Comparison of ENCODE assay signal across 8 mouse cellular contexts in the genomic region with DNA sequence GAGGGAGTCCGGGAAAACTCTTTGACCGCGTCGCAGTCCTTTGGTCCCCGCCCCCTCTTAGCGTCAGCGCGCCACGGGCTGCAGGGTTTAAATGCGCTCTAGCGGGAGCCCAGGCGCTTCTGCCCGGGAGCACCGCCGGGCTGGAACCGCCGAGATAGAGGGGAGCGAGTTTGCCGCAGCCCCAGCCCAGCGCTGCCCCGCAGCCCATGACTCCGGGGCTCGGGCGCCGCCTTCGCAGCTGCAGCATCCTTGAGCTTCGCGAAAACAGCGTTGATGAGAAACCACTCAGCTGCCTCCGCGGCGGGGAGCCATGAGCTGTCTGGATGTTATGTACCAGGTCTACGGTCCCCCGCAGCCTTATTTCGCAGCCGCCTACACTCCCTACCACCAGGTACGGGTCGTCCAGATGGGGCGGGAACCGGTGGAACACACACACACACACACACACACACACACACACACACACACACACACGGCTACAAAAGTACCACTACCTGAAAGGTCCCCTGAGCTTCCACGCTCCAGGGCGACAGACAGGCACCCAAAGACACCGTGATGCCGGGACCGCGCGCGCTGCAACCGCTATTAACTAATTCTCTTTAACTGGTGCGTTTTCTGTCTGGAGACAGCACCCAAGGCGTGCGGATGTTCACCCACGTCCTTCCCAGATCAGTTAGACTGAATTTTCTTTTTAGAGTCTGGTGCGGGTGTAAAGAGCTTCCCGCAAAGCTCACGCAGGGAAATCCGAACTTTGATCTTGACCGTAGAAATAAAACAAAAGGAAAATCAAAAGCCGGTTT. TPM values are rescaled to one million over a fixed set of nuclear protein-coding genes. Genes with fewer than 3 reads are reported as not detected.
DNase-seq lines count a peak whose midpoint lies in the region; ATAC-seq and TF ChIP-seq lines count a peak whose summit lies in the region.

TSS of gene Vgll2 (plus strand) at position 90 of the 800 bp plus-strand sequence.

- peak within 1 kb of the TSS; percentile 89 for H3K27ac ChIP-seq in gastrocnemius, adult 2 months
- no peak within 1 kb of the TSS for H3K27ac ChIP-seq in kidney, postnatal 0 days
- H3K27ac ChIP-seq in lung, embryonic 16.5 days (ENCODE audit: low read length) = no peak within 1 kb of the TSS

- H3K27me3 ChIP-seq in kidney, postnatal 0 days (ENCODE audit: insufficient read depth, low read length) = peaks cover 69% of the 10 kb centered on the region
- H3K27me3 ChIP-seq in lung, embryonic 16.5 days (ENCODE audit: control insufficient read depth, insufficient read depth, low read depth, low read length) = peaks cover 78% of the 10 kb centered on the region

- ATAC-seq in kidney, postnatal 0 days (replicated peaks; ENCODE audit: low FRiP score, low read depth) = peak; percentile 63; the same call in 1 of the 2 replicates
- peak; percentile 81 for ATAC-seq in lung, embryonic 16.5 days (ENCODE audit: low read depth)

- no peak for TF ChIP-seq CTCF in gastrocnemius, adult 2 months (IDR thresholded peaks at IDR 0.05)
- TF ChIP-seq CTCF in kidney, postnatal 0 days (IDR thresholded peaks at IDR 0.05; ENCODE audit: low read depth) = no peak

- no peaks in the 10 kb centered on the region for H3K9me3 ChIP-seq in kidney, postnatal 0 days (replicated peaks; ENCODE audit: low read length)
- no peaks in the 10 kb centered on the region for H3K9me3 ChIP-seq in lung, embryonic 16.5 days (ENCODE audit: control insufficient read depth, low read length)

- intact Hi-C loops in gastrocnemius, adult 2 months (cut with DNase I) = loop anchor here (5.0 kb wide), 2 partner anchors 75 to 95 kb away; no protein-coding TSS in a partner anchor

- under 1% methylated on average over 60 of the region's 60 CpGs for WGBS in kidney, postnatal 0 days
- under 1% methylated on average over 56 of the region's 60 CpGs for WGBS in lung, embryonic 16.5 days

- H3K4me2 ChIP-seq in kidney, postnatal 0 days (ENCODE audit: low read length) = peak within 1 kb of the TSS; percentile 67
- H3K4me2 ChIP-seq in lung, embryonic 16.5 days (ENCODE audit: low read depth, low read length) = peak within 1 kb of the TSS; percentile 81

- H3K9ac ChIP-seq in kidney, postnatal 0 days (ENCODE audit: low read depth, low read length) = no peak within 1 kb of the TSS
- 0 out of 2 replicates have a peak within 1 kb of the TSS, but pooled peaks have one; percentile 6 for H3K9ac ChIP-seq in lung, embryonic 16.5 days (ENCODE audit: low read length)

- peak; percentile 14 to 45 for DNase-seq in cerebellum, postnatal 25 days
- no peak for DNase-seq in cerebellum, adult 11 months
- peak; percentile 49 for DNase-seq in adrenal gland, postnatal 14 days
- peak; percentile 81 for DNase-seq in gastrocnemius, adult 2 months
- peak; percentile 36 for DNase-seq in kidney, postnatal 0 days (ENCODE audit: low spot score)
- peak; percentile 41 to 43 for DNase-seq in right cerebral cortex, postnatal 10 days (ENCODE audit: low spot score in 2 of 2)
- no peak for DNase-seq in cerebellum, adult 9-11 months

- H3K36me3 ChIP-seq in kidney, postnatal 0 days (ENCODE audit: insufficient read depth, low read length) = no peaks in the 10 kb centered on the region
- no peaks in the 10 kb centered on the region for H3K36me3 ChIP-seq in lung, embryonic 16.5 days (ENCODE audit: control insufficient read depth, insufficient read depth, low read length)

- peak within 1 kb of the TSS; percentile 85 for H3K4me3 ChIP-seq in gastrocnemius, adult 2 months
- peak within 1 kb of the TSS; percentile 37 for H3K4me3 ChIP-seq in kidney, postnatal 0 days (replicated peaks; ENCODE audit: low read depth, low read length)
- peak within 1 kb of the TSS; percentile 51 for H3K4me3 ChIP-seq in lung, embryonic 16.5 days (ENCODE audit: low read length)

- peaks cover 5% of the 10 kb centered on the region; the same call in 1 of the 2 replicates for H3K4me1 ChIP-seq in kidney, postnatal 0 days (replicated peaks; ENCODE audit: insufficient read depth, low read length)
- peaks cover 15% of the 10 kb centered on the region for H3K4me1 ChIP-seq in lung, embryonic 16.5 days (replicated peaks; ENCODE audit: control insufficient read depth, insufficient read depth, low read length)

RNA-seq across cellular contexts. Expression of gene Vgll2, which starts in this region (rescaled TPM):
- total RNA-seq in adrenal gland, postnatal 14 days (2021) = not detected in 2 replicates
- 100 to 1,000 TPM in 1 of 2 experiments, 10 to 100 TPM in 1; 56.7 to 205 TPM for total RNA-seq in gastrocnemius, adult 2 months (2021)
- not detected in 2 replicates for polyA plus RNA-seq in kidney, postnatal 0 days (2015; fragmentation: Nextera tagmentation; extraction: Ambion mirVana)
- 0.63 and 0.75 TPM in 2 replicates for polyA plus RNA-seq in lung, embryonic 16.5 days (2015; fragmentation: Nextera tagmentation; extraction: Ambion mirVana)

Comparison
In these comparisons a context has a peak if more than half of its experiments do, and no peak if none do; other contexts are left out.
1. RNA of gene Vgll2 (total RNA-seq): 56.7 to 205 TPM in gastrocnemius, adult 2 months; not detected in adrenal gland, postnatal 14 days; every median in the first group is over 10 times any median in the second.
2. DNase-seq: peak in cerebellum, postnatal 25 days (2 of 2), gastrocnemius, adult 2 months (single experiment) and right cerebral cortex, postnatal 10 days (2 of 2); none in cerebellum, adult 11 months (single experiment) and cerebellum, adult 9-11 months (single experiment).
3. Peak in DNase-seq in adrenal gland, postnatal 14 days; RNA of the gene not detected or under 1 TPM.
4. Peak in DNase-seq, ATAC-seq, H3K4me3 ChIP-seq and H3K4me2 ChIP-seq in kidney, postnatal 0 days; RNA of the gene not detected or under 1 TPM.
5. Peak in ATAC-seq, H3K4me3 ChIP-seq, H3K9ac ChIP-seq and H3K4me2 ChIP-seq in lung, embryonic 16.5 days; RNA of the gene not detected or under 1 TPM.
6. Peak in every context shown above with its lines, with median percentiles within 50 percentile points of each other: H3K4me3 ChIP-seq.